Mouse (Mus musculus) adrenal gland, adult 8-10 months (tissue): ENCODE data around the gene Dhrs13. TPM values are rescaled to one million over a fixed set of nuclear protein-coding genes. Genes with fewer than 3 reads are reported as not detected.
"Not testable (repeated sequence)": the region's sequence is repeated elsewhere in the genome, so short reads cannot be mapped to it uniquely, and the experiment has no call there.

Experiments used
- DNase-seq: peaks from one replicate; pipeline ENCODE4 v3.0.0; 2022
- total RNA-seq, 4 experiments: library from RNA; stranded (reverse); gene quantifications; 2 replicates each; pipeline ENCODE4 v1.2.4; 2022

Dhrs13 gene
- total RNA-seq, 4 experiments from 2014 or later, result 11.0 to 23.6 (median 14.4) TPM

- not testable (repeated sequence) for DNase-seq
Measured at GRCm38 (mm10) chr11:78042290-78042870, 10.3 kb downstream of the Dhrs13 start.

DNA sequence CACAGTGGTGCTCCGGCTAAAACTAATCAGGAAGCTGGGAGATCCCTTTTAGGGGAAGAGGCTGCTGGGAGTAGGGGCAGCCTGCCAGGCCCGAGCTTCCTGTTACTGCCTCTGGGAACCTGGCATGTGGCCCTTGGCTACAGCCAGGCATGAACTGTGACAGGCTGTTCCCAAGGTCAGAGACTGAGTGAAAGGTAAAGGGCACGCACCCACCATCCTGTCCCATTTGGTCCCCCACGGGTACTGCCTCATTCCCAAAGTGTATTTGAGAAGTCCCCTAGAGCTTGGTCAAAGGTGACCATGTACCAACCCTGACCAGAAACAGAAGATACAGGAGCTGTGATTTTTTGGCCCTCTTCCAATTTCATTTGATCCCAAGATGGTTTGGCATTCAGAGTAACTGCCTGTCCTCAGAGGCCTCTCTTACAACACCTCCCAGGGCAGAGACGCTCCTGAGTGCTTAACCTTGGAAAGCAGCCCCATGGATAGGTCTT, 12.7 kb downstream of the Dhrs13 start:
- DNase-seq, result peak; percentile 86

DNA sequence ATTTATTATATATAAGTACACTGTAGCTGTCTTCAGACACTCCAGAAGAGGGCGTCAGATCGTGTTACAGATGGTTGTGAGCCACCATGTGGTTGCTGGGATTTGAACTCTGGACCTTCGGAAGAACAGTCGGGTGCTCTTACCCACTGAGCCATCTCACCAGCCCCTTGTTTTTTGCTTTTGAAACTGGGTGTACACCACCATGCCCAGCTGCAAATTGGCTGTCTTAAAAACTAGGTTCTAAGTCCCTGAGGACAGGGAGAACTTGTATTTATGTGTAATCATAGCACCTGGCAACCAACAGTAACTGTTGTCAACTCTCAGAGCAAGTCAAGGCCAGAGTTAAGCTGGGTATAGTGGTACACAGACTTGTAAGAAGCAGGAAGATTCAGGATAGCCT, 16.6 kb downstream of the Dhrs13 start:
- DNase-seq, result not testable (repeated sequence)

GRCm38 (mm10) chr11:78053078-78053477, 21.0 kb downstream of the Dhrs13 start:
- no peak for DNase-seq

- no peak for DNase-seq
Measured at GRCm38 (mm10) chr11:78056946-78057345, 24.9 kb downstream of the Dhrs13 start.

- DNase-seq, result peak; percentile 82
Measured at GRCm38 (mm10) chr11:78059833-78060757, 28.0 kb downstream of the Dhrs13 start.

DNA sequence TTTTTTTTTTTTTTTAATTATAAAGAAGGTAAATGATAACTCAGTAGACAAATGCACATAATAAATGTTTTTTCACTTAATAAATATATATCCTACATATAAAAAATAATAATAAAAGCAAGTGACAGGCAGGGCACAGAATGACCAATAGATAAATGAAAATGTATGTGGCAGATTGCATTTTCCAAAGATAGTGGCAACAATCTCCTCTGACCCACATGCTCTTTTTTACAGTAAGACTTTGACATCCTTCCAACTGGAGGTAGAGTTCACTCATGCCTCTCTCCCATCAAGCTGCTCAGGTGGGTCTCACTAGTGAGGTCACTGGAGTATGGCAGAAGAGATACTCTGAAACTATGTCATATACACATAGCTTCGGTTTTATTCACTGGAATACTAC, 30.5 kb downstream of the Dhrs13 start:
- DNase-seq, result no peak

- DNase-seq, result no peak
Measured at GRCm38 (mm10) chr11:78065906-78066305, 33.8 kb downstream of the Dhrs13 start.

- no peak for DNase-seq
Measured at GRCm38 (mm10) chr11:78066641-78067040, 34.6 kb downstream of the Dhrs13 start.

DNA sequence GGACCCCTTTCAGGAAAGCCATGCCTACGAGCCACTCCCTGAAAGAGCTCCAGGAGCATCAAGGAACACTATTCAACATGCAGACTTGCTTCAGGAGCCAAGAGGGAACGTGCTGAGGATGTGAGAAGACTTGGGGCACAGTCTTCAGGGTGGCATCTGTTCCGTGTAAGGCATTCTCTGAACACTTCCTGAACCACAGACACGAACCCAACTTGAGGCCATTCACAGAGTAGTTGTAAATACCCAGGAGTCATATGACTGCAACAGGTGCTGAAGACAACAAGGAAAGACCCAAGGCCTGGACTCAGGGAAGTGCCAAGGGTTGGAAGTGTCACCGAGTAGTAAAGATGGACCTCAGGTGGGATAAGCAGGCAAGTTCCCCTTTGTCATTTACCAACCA, 35.5 kb downstream of the Dhrs13 start:
- no peak for DNase-seq

- DNase-seq, result no peak
Measured at GRCm38 (mm10) chr11:78069130-78069529, 37.0 kb downstream of the Dhrs13 start.

DNA sequence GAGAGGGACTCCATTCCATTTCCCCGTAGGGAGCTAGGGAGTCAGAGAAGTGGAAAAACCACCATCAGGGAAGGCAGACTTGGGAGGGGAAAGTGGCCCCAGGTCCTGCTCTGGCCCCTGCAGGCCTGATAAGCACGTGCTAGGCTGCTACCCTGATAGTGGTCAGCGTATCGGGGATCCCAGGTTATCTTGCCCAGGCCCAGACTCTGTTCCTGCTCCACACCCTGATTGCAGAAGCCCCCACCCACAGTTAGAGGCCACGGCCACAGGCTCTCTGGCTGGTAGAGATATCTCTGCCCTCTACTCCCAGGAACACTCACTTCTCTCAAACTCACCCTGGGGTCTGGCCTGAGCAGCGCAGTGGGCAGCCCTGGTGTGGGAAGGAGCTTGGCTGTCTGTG, 37.6 kb downstream of the Dhrs13 start:
- DNase-seq, result no peak

GRCm38 (mm10) chr11:78071938-78072337, 39.9 kb downstream of the Dhrs13 start:
- DNase-seq, result no peak

GRCm38 (mm10) chr11:78072425-78073130, 40.5 kb downstream of the Dhrs13 start:
- no peak for DNase-seq

DNA sequence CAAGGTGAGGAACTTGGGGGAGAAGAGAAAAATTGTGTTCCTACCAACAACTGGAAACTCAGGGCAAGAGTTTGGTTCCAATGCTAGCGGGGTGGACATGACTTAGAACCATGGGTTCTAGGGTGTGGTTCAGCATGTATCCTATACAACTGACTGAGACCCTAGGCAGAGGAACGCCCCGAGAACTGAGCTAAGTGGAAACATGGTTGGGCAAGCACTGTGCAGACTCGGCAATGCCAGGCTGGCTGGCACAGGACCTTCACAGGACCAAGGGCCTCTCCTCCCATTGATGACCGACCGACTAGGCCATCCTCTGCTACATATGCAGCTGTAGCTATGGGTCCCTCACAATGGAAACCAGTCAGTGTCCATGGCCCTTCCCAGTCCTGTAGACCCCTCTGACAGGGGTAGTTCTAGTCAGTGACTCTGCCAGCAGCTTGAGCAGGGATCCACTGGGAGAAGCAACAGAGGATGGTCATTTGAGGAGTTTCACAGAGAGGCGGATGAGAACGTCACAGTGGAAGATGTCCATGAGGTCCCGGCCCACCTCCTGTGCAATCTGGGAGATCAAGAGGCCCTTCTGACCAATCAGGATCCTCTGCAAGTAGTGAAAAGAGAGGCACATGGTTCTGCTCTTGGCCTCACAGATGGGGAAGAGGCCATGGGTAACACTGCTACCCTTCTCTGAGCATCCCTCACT, 41.6 kb downstream of the Dhrs13 start:
- no peak for DNase-seq

- no peak for DNase-seq
Measured at GRCm38 (mm10) chr11:78074277-78074652, 42.2 kb downstream of the Dhrs13 start.

GRCm38 (mm10) chr11:78074666-78075065, 42.6 kb downstream of the Dhrs13 start:
- DNase-seq, result no peak

GRCm38 (mm10) chr11:78079961-78080921, 48.2 kb downstream of the Dhrs13 start, which contains the start of gene Eral1:
Eral1 (minus strand) TSS chr11:78080383.
- peak; percentile 72 for DNase-seq

DNA sequence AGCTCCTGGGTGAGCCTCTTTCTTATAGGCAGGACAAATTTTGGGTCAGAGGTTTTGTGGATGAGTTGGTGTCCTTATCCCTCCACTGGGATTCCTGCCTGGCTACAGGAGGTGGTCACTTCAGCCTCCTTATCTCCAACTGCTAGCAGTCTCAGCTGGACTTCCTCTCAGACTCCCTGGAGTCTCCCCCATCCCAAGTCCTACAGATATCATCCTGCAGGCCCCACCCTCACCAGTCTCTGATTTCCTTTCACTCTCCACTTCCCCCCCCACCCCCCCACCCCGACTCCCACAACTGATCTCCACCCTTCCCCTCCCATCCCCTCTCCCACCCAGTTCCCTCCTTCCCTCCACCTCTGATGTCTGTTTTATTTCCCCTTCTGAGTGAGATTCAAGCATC, 51.5 kb downstream of the Dhrs13 start:
- DNase-seq, result no peak

GRCm38 (mm10) chr11:78086925-78087479, 54.9 kb downstream of the Dhrs13 start:
- no peak for DNase-seq
